Mouse (Mus musculus): ENCODE measurements around the gene 2310039H08Rik.
"Not testable (repeated sequence)": the region's sequence is repeated elsewhere in the genome, so short reads cannot be mapped to it uniquely, and the experiment has no call there.

The 2310039H08Rik gene

GRCm38 (mm10) chr17:46763544-46763943 is 8.9 kb upstream of the 2310039H08Rik start, which contains the start of gene Ptcra:
TSS of gene Ptcra (minus strand) at chr17:46763712.
- no peak for DNase-seq

DNA sequence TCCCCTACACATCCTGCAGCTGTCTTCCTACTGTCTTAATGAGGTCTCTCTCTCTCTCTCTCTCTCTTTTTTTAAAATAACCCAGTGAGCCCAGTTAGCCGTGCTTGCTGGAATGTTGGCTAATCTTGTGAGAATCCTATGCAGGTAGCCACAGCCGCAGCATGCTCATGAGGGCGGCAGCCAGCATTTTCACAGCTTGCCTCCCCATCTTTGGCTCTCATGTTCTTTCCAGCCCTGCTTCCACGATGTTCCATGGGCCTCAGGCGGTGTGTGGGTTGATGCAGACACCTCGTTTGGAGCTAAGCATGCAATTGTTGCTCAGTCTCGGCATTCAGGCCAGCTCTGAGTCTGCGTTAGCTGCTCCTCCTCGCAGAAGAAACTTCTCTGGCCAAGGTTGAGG is 7.5 kb upstream of the 2310039H08Rik start:
- DNase-seq: not testable (repeated sequence)

DNA sequence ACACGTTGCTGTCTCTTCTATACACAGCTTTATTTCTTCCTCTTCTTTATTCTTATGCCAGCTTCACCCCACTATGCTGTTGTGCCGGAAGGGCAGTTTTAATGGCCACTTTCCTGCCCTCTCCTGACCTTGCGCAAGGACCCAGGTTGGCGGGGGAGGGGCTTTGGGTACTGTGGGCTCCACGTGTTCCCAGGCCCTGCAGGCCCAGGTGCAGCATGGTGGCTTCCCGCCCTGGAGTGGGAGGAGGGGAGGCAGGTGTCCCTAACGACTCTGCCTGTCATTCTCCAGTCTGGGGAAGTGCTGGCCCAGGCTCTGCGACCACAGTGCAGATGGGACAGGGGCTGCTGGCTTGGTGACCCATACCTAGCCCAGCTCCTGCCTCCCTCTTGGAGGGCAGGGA is 4.6 kb upstream of the 2310039H08Rik start:
- DNase-seq: no peak

- DNase-seq: no peak
Measured at GRCm38 (mm10) chr17:46770546-46770945, 1.9 kb upstream of the 2310039H08Rik start.

- DNase-seq: no peak
Measured at GRCm38 (mm10) chr17:46771025-46771424, 1.4 kb upstream of the 2310039H08Rik start.

DNA sequence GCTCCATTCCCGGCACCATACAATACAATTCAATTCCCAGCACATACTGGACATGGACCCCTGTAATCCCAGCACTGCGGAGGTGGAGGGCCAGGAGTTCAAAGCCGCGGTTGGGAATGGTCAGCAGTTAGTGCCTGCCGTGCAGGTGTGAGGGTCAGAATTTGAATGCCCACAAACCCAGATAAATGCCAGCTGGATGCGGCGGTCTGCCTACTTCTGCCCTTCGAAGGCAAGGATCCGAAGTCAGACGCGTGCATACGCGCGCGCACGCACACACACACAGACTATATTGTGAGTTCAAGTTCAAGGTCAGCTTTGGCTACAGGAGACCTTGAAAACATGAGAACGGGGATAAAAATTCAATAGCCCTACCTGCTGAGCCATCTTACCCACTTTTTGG is 819 bp upstream of the 2310039H08Rik start:
- no peak for DNase-seq

GRCm38 (mm10) chr17:46772038-46772403 is 414 bp upstream of the 2310039H08Rik start:
- DNase-seq: no peak

DNA sequence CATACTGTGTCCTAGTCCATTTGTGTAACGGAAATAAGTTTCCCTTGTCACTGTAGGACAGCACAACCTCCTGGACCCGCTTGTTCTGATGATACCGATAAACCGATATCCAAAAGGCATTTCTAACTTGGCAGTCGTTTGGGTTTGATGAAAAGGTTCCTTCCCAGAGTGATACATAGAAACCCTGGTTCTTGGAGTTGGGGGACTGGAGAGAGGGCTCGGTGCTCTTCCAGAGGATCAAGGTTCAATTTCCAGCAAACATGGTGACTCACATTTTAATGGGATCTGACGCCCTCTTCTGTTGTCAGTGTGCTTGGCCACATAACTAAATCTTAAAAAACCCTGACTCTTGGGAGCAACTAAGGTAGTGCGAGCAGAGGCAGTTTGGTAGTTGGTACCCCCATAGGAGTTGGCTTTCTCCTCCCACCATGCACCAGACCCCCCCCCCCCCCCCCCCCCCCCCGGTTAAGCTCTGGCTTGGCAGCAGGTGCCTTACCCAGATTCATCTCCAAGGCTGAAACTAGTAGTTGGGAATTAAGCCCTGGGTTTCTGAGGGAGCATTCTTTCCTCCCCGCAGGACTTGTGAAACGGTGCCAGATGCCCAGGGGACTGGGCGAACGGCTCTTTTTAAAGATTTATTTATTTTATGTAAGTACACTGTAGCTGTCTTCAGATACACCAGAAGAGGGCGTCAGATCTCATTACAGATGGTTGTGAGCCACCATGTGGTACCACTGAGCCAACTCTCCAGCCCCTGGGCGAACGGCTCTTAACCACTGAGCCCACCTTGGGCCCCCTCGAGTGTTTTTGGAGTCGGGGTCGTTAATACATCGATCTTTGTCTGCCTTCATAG is 1.1 kb downstream of the 2310039H08Rik start:
- no peak for DNase-seq

GRCm38 (mm10) chr17:46774131-46774472 is 1.7 kb downstream of the 2310039H08Rik start:
- no peak for DNase-seq

- no peak for DNase-seq
Measured at GRCm38 (mm10) chr17:46775070-46775469, 2.6 kb downstream of the 2310039H08Rik start.

DNA sequence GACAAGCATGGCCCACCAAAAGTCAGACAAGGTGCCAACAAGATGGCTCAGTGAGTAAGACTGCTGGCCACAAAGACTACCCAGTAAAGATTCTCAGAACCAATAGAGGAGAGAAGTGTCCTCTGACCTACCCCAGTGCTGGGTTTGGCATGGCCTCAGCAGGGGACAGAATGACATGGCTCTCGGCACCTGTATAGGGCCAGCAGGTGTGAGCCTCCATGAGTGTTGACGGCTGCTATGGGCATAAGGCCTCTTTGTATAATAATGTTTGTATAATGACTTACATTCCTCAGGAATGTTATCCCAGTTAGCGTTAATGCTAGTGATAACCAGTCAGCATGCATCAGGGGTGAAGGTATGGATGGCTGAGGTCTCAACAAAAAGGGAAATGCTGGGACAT is 3.7 kb downstream of the 2310039H08Rik start:
- DNase-seq: no peak

- no peak for DNase-seq
Measured at GRCm38 (mm10) chr17:46781876-46782275, 9.4 kb downstream of the 2310039H08Rik start.

DNA sequence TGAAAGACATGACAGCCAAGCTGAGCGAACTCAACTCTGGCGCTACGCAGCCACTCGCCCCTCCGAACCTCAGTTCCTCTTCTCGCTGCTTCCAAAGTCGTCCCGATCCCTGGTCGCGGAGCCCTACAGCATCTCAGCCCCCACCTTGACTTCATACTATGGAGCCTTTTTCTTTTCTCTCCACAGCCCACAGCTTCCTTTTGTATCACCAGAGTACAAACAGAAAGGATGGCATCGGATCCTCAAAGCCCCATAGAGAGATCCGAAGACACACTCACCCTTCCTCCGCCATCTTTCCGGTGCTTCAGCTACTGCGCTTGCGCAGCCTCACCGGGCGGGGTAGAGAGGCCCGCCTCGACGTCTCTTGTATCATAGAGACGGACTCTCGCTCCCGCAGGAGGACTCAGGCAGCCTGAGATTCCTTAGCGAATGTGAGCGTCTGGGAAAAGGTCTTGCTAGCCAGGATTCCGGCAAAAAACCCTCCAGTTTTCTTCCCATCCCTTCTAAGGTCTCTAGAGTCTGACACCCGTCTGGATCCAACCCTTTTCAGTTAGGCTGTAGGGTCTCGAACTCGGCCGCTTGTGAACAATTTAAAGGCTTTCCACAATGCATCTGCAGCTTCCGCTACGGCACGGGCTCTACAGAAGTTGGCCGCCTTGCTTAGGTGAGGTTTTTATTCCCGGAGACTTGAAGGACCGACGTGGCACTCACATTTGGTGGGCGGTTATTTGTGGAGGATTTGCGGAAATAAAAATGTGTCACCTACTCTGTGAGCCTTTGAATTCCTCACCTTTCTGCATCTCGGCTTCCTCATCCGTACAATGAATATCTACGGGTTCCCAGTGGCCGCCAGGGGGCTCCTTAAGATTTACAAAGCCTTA is 10.1 kb downstream of the 2310039H08Rik start, which contains the start of gene Rpl7l1:
Rpl7l1 (minus strand) TSS at position 332 of the 881 bp plus-strand sequence.
- peak; percentile 90 for DNase-seq

DNA sequence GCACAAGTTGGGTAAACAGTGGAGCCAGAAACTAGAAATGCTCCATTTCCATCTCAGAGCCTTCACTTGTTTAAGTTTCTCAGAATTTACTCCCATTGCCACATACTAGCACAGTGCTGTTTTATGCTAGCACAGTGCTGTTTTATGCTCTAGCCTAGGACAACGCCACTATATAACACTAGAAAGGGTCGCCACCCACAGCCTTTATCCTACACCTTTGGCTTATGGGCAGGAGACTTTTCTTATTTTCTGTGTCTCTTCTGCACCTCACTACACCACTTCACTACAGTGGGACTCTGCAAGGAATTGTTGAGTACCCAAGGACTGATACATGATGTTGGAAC is 10.8 kb downstream of the 2310039H08Rik start:
- DNase-seq: no peak

GRCm38 (mm10) chr17:46786952-46787351 is 14.5 kb downstream of the 2310039H08Rik start:
- DNase-seq: no peak

- not testable (repeated sequence) for DNase-seq
Measured at GRCm38 (mm10) chr17:46787974-46788373, 15.5 kb downstream of the 2310039H08Rik start.

- no peak for DNase-seq
Measured at GRCm38 (mm10) chr17:46792963-46793362, 20.5 kb downstream of the 2310039H08Rik start.

- DNase-seq: no peak
Measured at GRCm38 (mm10) chr17:46796743-46797142, 24.3 kb downstream of the 2310039H08Rik start.

GRCm38 (mm10) chr17:46797386-46797785 is 25.0 kb downstream of the 2310039H08Rik start:
- DNase-seq: no peak

GRCm38 (mm10) chr17:46799680-46800079 is 27.2 kb downstream of the 2310039H08Rik start:
- DNase-seq: no peak

DNA sequence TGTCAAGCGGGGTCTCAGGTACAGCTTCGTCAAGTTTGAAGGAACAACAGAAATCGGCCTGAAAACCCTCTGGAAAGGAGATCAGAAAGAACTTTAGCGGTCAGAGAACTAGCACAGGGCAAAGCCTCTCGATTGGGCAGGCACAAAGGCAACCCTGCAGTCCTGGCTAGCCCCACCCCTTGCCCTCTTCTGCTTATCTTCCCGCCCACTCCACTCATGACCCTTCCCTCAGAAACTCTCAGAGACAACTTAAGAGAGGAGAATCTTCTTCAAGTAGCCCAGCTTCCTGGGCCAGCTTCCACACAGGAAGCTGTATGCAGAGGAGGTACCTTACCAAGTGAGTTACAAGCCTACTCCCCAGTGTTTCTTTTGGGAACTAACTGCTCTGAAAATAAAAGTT is 29.3 kb downstream of the 2310039H08Rik start:
- DNase-seq: no peak

DNA sequence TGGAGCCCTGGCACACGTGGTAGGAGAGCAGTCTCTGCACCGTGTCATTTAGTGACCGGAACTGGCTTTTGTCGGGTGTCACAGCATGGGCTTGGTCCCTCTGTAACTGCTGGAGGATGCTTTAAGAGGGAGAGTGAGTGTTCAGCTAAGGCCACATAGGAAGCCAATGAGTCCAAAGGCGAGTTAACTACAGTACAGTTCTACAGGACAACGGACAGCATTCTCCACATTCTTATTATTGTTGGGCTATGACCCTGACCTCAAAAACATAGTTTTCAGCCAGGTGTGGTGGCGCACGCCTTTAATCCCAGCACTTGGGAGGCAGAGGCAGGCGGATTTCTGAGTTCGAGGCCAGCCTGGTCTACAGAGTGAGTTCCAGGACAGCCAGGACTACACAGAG is 35.9 kb downstream of the 2310039H08Rik start:
- no peak for DNase-seq

GRCm38 (mm10) chr17:46809131-46809830 is 36.8 kb downstream of the 2310039H08Rik start:
- no peak for DNase-seq

Measured in cerebellum, adult 11-12 months (tissue).